Mouse (Mus musculus) liver (tissue): Measurements from ENCODE around the gene Larp6.

Experiments used
- DNase-seq: peaks from one replicate; pipeline ENCODE4 v3.0.0-alpha.2; 2020; ENCODE audit warnings: mixed read lengths

Gene Larp6

DNA sequence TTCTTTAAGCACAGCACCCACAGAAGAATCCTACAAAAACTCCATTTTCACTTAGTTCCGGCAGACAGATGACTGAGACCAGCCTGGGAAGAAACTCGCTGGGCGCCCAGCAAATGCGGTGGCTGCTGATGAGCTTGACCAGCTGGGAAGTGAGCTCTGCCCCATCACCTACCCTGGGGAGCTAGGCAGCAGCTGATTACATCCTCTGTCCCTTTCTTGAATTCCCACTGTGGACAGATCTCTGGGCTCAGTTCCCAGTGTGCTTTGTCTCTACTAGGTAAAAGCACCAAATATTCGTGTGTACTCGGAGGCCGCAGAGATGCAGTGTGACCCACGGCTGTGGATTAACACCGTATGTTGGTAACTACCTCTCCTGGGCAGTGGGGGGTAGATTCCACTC, 55.6 kb downstream of the Larp6 start:
- DNase-seq = no peak

DNA sequence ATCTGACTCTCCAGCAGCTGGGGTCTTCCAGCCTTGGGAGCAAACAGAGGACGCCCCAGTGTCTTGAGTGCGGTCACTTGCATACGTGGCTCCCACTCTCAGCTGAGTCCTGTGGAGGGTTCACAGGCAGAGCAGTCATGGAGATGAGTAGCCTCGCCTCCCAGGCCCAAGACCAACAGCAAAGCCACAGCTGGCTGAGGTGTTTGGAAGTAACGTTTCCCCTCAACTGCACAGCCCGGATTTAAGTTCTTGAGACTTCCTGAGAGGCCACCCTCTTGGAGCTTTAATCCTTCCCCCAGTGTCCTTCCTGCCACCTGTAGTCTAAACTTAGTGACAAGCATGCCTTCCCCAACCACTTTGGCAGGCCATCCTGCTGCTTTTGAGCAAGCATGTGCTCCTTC, 56.9 kb downstream of the Larp6 start:
- no peak for DNase-seq

GRCm38 (mm10) chr9:60773713-60774112, 60.9 kb downstream of the Larp6 start:
- no peak for DNase-seq

GRCm38 (mm10) chr9:60776899-60777298, 64.1 kb downstream of the Larp6 start:
- DNase-seq = no peak

DNA sequence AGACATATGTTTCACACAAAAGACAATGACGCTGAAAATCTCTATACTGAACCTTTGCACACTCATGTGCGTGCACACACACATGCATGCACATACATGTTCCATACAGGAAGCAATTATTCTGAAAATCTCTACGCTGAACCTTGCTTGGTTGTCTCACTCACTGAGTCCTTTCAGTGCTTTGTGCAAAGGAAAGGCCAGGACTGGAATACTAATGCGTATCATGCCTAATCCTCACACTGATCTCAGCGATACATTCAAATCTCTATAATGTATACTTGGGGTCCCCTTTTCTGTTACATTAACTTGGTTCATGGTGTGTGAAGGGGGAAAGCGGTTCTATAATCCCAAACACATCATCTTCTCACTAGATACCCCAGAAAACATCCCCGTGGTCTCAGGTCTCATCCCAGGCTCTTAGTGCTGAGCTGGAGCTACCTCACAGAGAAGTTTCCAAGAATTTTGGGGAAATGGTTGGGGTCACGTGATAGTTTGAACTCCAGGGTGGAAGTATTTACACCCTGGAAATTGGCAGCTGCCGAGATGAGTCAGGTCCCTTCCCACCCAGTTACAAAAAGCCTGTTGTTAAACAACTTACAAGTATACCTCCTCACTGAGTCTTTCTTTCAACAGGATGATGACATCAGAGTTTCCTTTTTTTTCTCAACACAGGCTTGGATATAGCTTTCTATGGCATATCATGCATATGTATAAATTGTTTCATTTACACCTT, 69.4 kb downstream of the Larp6 start:
- no peak for DNase-seq

- no peak for DNase-seq
Measured at GRCm38 (mm10) chr9:60785069-60785468, 72.3 kb downstream of the Larp6 start.

- no peak for DNase-seq
Measured at GRCm38 (mm10) chr9:60787517-60788110, 74.8 kb downstream of the Larp6 start.
